8 mouse cellular contexts compared by ENCODE assay signal in genomic region chr4:150048478-150049156, GRCm38 (mm10). TPM values are rescaled to one million over a fixed set of nuclear protein-coding genes. Genes with fewer than 3 reads are reported as not detected.
A peak's percentile ranks its signal among the peaks of the same experiment; 100 is the strongest.
DNase-seq lines count a peak whose midpoint lies in the region; ATAC-seq lines count a peak whose summit lies in the region.

No protein-coding gene starts in this region.

- intact Hi-C loops in heart, postnatal 25 days (cut with DNase I) = no loop called here

- peak overlapping the region; percentile 60 for H3K4me3 ChIP-seq in heart, embryonic 15.5 days
- H3K4me3 ChIP-seq in limb, embryonic 12.5 days (replicated peaks) = peak overlapping the region; percentile 52

- H3K9me3 ChIP-seq in heart, embryonic 15.5 days (replicated peaks) = no peaks in the 10 kb centered on the region
- H3K9me3 ChIP-seq in limb, embryonic 12.5 days = 0 out of 2 replicates have a peak, but pooled peaks cover 7% of the 10 kb centered on the region

- DNase-seq in heart, adult 11 months = peak; percentile 92
- DNase-seq in heart, postnatal 25 days (ENCODE audit: low spot score) = no peak
- DNase-seq in adrenal gland, postnatal 36 days = peak; percentile 53 to 58
- peak; percentile 70 for DNase-seq in neural tube, embryonic 10.5 days (ENCODE audit: extremely low spot score, low spot score)
- DNase-seq in cerebellum, adult 8-10 months = no peak
- DNase-seq in gastrocnemius, postnatal 25 days = no peak

- ATAC-seq in heart, embryonic 15.5 days (replicated peaks; ENCODE audit: insufficient number of reproducible peaks, insufficient read depth, low FRiP score, low read depth) = no peak; the same call in none of the 2 replicates
- no peak for ATAC-seq in limb, embryonic 12.5 days (ENCODE audit: insufficient number of reproducible peaks, insufficient read depth, low FRiP score, low TSS enrichment, low read depth)

- peaks cover 42% of the 10 kb centered on the region for H3K27me3 ChIP-seq in heart, embryonic 15.5 days
- peaks cover 70% of the 10 kb centered on the region for H3K27me3 ChIP-seq in limb, embryonic 12.5 days

- H3K27ac ChIP-seq in heart, embryonic 15.5 days = 0 out of 2 replicates have a peak overlapping the region, but pooled peaks have one; percentile 6
- no peak overlapping the region for H3K27ac ChIP-seq in limb, embryonic 12.5 days

- peaks cover 19% of the 10 kb centered on the region for H3K4me1 ChIP-seq in heart, embryonic 15.5 days (replicated peaks)
- H3K4me1 ChIP-seq in limb, embryonic 12.5 days (replicated peaks) = peaks cover 20% of the 10 kb centered on the region

- H3K36me3 ChIP-seq in heart, embryonic 15.5 days = no peaks in the 10 kb centered on the region
- no peaks in the 10 kb centered on the region for H3K36me3 ChIP-seq in limb, embryonic 12.5 days

- peak overlapping the region; percentile 55 for H3K9ac ChIP-seq in heart, embryonic 15.5 days
- H3K9ac ChIP-seq in limb, embryonic 12.5 days (replicated peaks) = peak overlapping the region; percentile 58

- peak overlapping the region; percentile 92 for H3K4me2 ChIP-seq in heart, embryonic 15.5 days
- H3K4me2 ChIP-seq in limb, embryonic 12.5 days = peak overlapping the region; percentile 92

- under 1% methylated on average over 49 of the region's 49 CpGs for WGBS in heart, embryonic 15.5 days
- under 1% methylated on average over 49 of the region's 49 CpGs for WGBS in limb, embryonic 12.5 days

RNA-seq across cellular contexts. Expression of gene Gpr157, which starts 38.5 kb away (rescaled TPM):
- 10 to 100 TPM; 34.8 to 37.8 TPM for total RNA-seq in heart, postnatal 25 days (2021)
- total RNA-seq in adrenal gland, postnatal 36 days (2021) = 1 to 10 TPM in 1 of 2 experiments, under 1 TPM in 1; 0.99 to 1.9 TPM
- polyA plus RNA-seq in heart, embryonic 15.5 days (2015; fragmentation: Nextera tagmentation; extraction: Ambion mirVana) = 3.1 TPM in 2 replicates
- 0.79 and 1.0 TPM in 2 replicates for polyA plus RNA-seq in limb, embryonic 12.5 days (2016; fragmentation: Nextera tagmentation; extraction: Ambion mirVana)
- total RNA-seq in gastrocnemius, postnatal 25 days (2021) = 10 to 100 TPM; 22.8 to 35.7 TPM

RNA-seq across cellular contexts. Expression of gene H6pd, which starts 39.8 kb away (rescaled TPM):
- total RNA-seq in heart, postnatal 25 days (2021) = 10 to 100 TPM; 39.8 to 45.4 TPM
- 100 to 1,000 TPM; 152 to 160 TPM for total RNA-seq in adrenal gland, postnatal 36 days (2021)
- polyA plus RNA-seq in heart, embryonic 15.5 days (2015; fragmentation: Nextera tagmentation; extraction: Ambion mirVana) = 10.2 and 16.0 TPM in 2 replicates
- polyA plus RNA-seq in limb, embryonic 12.5 days (2016; fragmentation: Nextera tagmentation; extraction: Ambion mirVana) = 7.0 and 10.0 TPM in 2 replicates
- total RNA-seq in gastrocnemius, postnatal 25 days (2021) = 10 to 100 TPM; 43.2 to 49.2 TPM

Comparison
In these comparisons a context has a peak if more than half of its experiments do, and no peak if none do; other contexts are left out.
1. DNase-seq: peak in heart, adult 11 months (single experiment), adrenal gland, postnatal 36 days (2 of 2) and neural tube, embryonic 10.5 days (single experiment); none in heart, postnatal 25 days (single experiment), cerebellum, adult 8-10 months (single experiment) and gastrocnemius, postnatal 25 days (single experiment).
2. RNA of gene Gpr157, which starts 38.5 kb away (total RNA-seq): 34.8 to 37.8 TPM in heart, postnatal 25 days and 22.8 to 35.7 TPM in gastrocnemius, postnatal 25 days; 0.99 to 1.9 TPM in adrenal gland, postnatal 36 days; every median in the first group is over 4 times any median in the second.